Comparison of ENCODE assay signal across 8 mouse cellular contexts in the genomic region with DNA sequence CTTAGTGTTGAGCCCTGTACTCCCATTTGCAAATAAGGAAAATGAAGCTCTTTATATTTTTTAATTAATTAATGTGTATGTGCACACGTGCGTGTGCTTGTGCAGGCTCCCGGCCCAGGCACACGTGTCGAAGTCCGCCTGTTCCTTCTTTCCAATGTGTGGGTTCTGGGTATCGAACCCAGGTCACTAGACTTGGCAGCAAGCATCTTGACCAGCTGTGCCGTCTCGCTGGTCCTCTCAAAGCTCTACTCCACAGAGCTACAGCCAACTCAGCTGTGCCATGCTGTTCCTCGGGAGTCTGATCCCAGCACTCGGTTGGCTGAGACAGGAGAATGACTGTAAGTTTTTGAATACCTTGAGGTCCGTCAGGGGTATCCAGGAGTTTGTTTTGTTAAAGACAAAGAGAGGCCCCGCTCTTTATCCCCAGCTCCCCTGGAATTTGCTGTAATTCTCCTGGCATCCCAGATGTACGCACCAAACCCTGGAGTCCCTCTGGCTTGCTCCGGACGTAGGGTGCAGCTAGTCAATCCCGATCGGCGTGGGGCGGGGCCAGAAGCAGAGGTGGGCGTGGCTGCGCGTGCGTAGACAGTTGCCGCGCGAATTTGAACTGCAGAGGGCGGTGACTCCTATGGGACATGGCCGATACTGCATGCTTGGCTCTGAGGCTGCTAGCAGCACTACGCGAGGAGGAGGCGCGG. TPM values are rescaled to one million over a fixed set of nuclear protein-coding genes. Genes with fewer than 3 reads are reported as not detected.
DNase-seq lines count a peak whose midpoint lies in the region; ATAC-seq lines count a peak whose summit lies in the region.

A gene (plus strand): TSS at position 610 of the 698 bp plus-strand sequence.

- peak within 1 kb of the TSS; percentile 49 for H3K4me3 ChIP-seq in hindbrain, embryonic 12.5 days

- peak; percentile 98 for DNase-seq in MN1 (ENCODE audit: low spot score)
- peak; percentile 94 for DNase-seq in cerebellum, adult 9-10 months
- DNase-seq in frontal cortex, adult 2 months (ENCODE audit: extremely low spot score in 1 of 2, low spot score in 1 of 2) = peak; percentile 77 to 96
- DNase-seq in layer of hippocampus, postnatal 14 days (ENCODE audit: low spot score in 2 of 2) = peak; percentile 90 to 94
- DNase-seq in lung, postnatal 14 days = peak; percentile 97
- peak; percentile 76 for DNase-seq in retina, adult 2 months (ENCODE audit: low read depth, low spot score)
- DNase-seq in thymus, postnatal 36 days = peak; percentile 96 to 98

- H3K9me3 ChIP-seq in hindbrain, embryonic 12.5 days (replicated peaks) = no peaks in the 10 kb centered on the region

- ATAC-seq in hindbrain, embryonic 12.5 days (ENCODE audit: low FRiP score) = peak; percentile 92

- 16% methylated on average over 33 of the region's 33 CpGs for WGBS in hindbrain, embryonic 12.5 days

- 0 out of 2 replicates have a peak within 1 kb of the TSS, but pooled peaks have one; percentile 37 for H3K27ac ChIP-seq in hindbrain, embryonic 12.5 days

- H3K36me3 ChIP-seq in hindbrain, embryonic 12.5 days = peaks cover 17% of the 10 kb centered on the region; the same call in 1 of the 2 replicates

- H3K4me2 ChIP-seq in hindbrain, embryonic 12.5 days (replicated peaks) = peak within 1 kb of the TSS; percentile 82

- peaks cover 16% of the 10 kb centered on the region for H3K4me1 ChIP-seq in hindbrain, embryonic 12.5 days

- H3K9ac ChIP-seq in hindbrain, embryonic 12.5 days = peak within 1 kb of the TSS; percentile 50

- H3K27me3 ChIP-seq in hindbrain, embryonic 12.5 days = no peaks in the 10 kb centered on the region

RNA-seq across cellular contexts. Expression of the gene that starts here (rescaled TPM):
- 0.56 and 1.2 TPM in 2 replicates for polyA plus RNA-seq in frontal cortex, adult 2 months (2012; rRNA removed)
- 22.0 and 26.4 TPM in 2 replicates for polyA plus RNA-seq in hindbrain, embryonic 12.5 days (2016; fragmentation: Nextera tagmentation; extraction: Ambion mirVana)
- 1 to 10 TPM in 1 of 2 experiments, under 1 TPM in 1; 0.60 to 1.7 TPM for total RNA-seq in layer of hippocampus, postnatal 14 days (2021)

Comparison
In these comparisons a context has a peak if more than half of its experiments do, and no peak if none do; other contexts are left out.
1. Peak in every context shown above with its lines: DNase-seq, ATAC-seq, H3K4me3 ChIP-seq and H3K27ac ChIP-seq.
2. RNA of the gene that starts here (polyA plus RNA-seq): 22.0 to 26.4 TPM in hindbrain, embryonic 12.5 days; 0.56 to 1.2 TPM in frontal cortex, adult 2 months; every median in the first group is over 10 times any median in the second.